Mouse (Mus musculus): ENCODE measurements around the gene Fbxw9. TPM values are rescaled to one million over a fixed set of nuclear protein-coding genes. Genes with fewer than 3 reads are reported as not detected.

Fbxw9 gene
- polyA plus RNA-seq, 1 experiment from 2014 or later: 34.8 TPM

GRCm38 (mm10) chr8:85072364-85072929 lies 12.6 kb downstream of the Fbxw9 start:
- 0 out of 2 replicates have a peak, but pooled peaks have one; percentile 8 for TF ChIP-seq EP300 (IDR thresholded peaks at IDR 0.05)
- TF ChIP-seq CTCF (IDR thresholded peaks at IDR 0.05): no peak

DNA sequence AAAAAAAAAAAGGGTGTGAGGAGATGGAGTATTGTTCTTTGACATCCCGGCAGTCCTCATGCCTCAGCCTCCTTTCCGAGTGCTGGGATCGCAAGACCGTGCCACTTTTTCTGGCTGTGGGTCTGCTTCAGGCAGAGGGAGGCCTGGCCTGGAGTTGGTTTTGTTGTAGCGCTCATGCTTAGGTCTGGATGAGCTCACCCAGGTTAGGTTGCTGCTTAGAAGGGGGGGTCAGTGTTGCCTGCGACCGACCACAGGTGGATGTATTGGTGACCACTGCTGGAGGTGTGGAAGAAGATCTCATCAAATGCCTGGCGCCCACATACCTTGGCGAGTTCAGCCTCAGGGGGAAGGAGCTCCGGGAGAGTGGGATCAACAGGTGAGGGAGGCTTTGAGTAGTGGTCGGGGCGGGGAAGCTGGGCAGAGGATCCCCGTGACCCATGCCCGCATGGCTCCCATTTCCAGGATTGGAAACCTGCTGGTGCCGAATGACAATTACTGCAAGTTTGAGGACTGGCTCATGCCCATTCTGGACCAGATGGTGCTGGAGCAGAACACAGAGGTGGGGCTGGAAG lies 13.3 kb downstream of the Fbxw9 start:
- TF ChIP-seq EP300 (IDR thresholded peaks at IDR 0.05) (no peak), CTCF (IDR thresholded peaks at IDR 0.05) (no peak)
- DNase-seq (ENCODE audit: low spot score): no peak
- no peak overlapping the region for H3K27ac ChIP-seq (ENCODE audit: low read length)
- no peaks in the 10 kb centered on the region; the same call in 1 of the 2 replicates for H3K4me1 ChIP-seq (ENCODE audit: insufficient read depth, low read depth, low read length)
- H3K4me3 ChIP-seq (ENCODE audit: low read depth, low read length): no peak overlapping the region
- no peaks in the 10 kb centered on the region for H3K36me3 ChIP-seq (ENCODE audit: insufficient read depth, low read length)
- H3K27me3 ChIP-seq (replicated peaks; ENCODE audit: insufficient read depth, low read length): no peaks in the 10 kb centered on the region
- ATAC-seq: no peak
- WGBS: 90% methylated on average over 15 of the region's 15 CpGs
- H3K9ac ChIP-seq (replicated peaks; ENCODE audit: low read depth): no peak overlapping the region
- H3K9me3 ChIP-seq (ENCODE audit: low read length): no peaks in the 10 kb centered on the region
- no peak overlapping the region for H3K4me2 ChIP-seq (replicated peaks; ENCODE audit: low read depth, low read length)

More at GRCm38 (mm10) chr8:85072364-85072929, 12.6 kb downstream of the Fbxw9 start:
- no peaks in the 10 kb centered on the region for H3K27me3 ChIP-seq (replicated peaks; ENCODE audit: insufficient read depth, low read length)
- peak overlapping the region; percentile 85 for H3K9ac ChIP-seq (replicated peaks; ENCODE audit: low read depth)
- H3K4me1 ChIP-seq (ENCODE audit: insufficient read depth, low read depth, low read length): no peaks in the 10 kb centered on the region; the same call in 1 of the 2 replicates
- H3K27ac ChIP-seq (ENCODE audit: low read length): peak overlapping the region; percentile 97; the same call in 1 of the 2 replicates
- 29% methylated on average over 9 of the region's 9 CpGs for WGBS
- H3K9me3 ChIP-seq (ENCODE audit: low read length): no peaks in the 10 kb centered on the region
- DNase-seq (ENCODE audit: low spot score) (no peak), ATAC-seq (no peak)
- peak overlapping the region; percentile 69 for H3K4me2 ChIP-seq (replicated peaks; ENCODE audit: low read depth, low read length)
- no peaks in the 10 kb centered on the region for H3K36me3 ChIP-seq (ENCODE audit: insufficient read depth, low read length)
- H3K4me3 ChIP-seq (ENCODE audit: low read depth, low read length): peak overlapping the region; percentile 97

DNA sequence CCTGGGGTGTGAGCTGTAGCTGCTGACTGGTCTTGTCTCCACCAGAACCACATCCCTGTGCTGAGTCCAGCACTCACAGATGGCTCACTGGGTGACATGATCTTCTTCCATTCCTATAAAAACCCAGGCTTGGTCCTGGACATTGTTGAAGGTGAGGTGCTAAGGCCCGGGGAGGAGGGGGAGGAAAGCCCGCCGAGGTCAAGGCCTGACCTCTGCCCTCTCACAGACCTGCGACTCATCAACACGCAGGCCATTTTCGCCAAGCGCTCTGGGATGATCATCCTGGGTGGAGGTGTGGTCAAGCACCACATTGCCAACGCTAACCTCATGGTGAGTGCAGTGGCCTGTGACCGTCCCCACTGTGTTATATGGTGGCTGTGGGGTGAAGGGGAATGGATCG lies 14.3 kb downstream of the Fbxw9 start:
- no peaks in the 10 kb centered on the region for H3K27me3 ChIP-seq (replicated peaks; ENCODE audit: insufficient read depth, low read length)
- H3K4me3 ChIP-seq (ENCODE audit: low read depth, low read length): no peak overlapping the region
- no peak overlapping the region for H3K27ac ChIP-seq (ENCODE audit: low read length)
- ATAC-seq: no peak
- no peak for TF ChIP-seq CTCF (IDR thresholded peaks at IDR 0.05)
- no peak for TF ChIP-seq EP300 (IDR thresholded peaks at IDR 0.05)
- H3K9ac ChIP-seq (replicated peaks; ENCODE audit: low read depth): no peak overlapping the region
- H3K36me3 ChIP-seq (ENCODE audit: insufficient read depth, low read length): no peaks in the 10 kb centered on the region
- no peaks in the 10 kb centered on the region; the same call in 1 of the 2 replicates for H3K4me1 ChIP-seq (ENCODE audit: insufficient read depth, low read depth, low read length)
- DNase-seq (ENCODE audit: low spot score): no peak
- H3K4me2 ChIP-seq (replicated peaks; ENCODE audit: low read depth, low read length): no peak overlapping the region
- WGBS: 85% methylated on average over 10 of the region's 10 CpGs
- H3K9me3 ChIP-seq (ENCODE audit: low read length): no peaks in the 10 kb centered on the region

DNA sequence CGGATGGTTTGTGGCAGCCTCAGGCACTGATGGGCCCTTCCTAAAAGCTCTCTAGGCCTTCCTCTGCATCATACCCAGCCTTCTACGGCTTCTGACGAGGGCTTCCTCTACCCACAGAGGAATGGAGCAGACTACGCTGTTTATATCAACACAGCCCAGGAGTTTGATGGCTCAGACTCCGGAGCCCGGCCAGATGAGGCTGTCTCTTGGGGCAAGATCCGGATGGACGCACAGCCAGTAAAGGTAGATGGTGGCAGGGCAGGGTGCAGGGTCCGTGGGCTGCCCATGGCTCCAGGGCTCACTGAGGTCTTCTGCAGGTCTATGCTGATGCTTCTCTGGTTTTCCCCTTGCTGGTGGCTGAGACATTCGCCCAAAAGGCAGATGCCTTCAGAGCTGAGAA lies 14.8 kb downstream of the Fbxw9 start:
- Histone ChIP-seq H3K27ac (ENCODE audit: low read length) (no peak overlapping the region), H3K4me1 (ENCODE audit: insufficient read depth, low read depth, low read length) (no peaks in the 10 kb centered on the region; the same call in 1 of the 2 replicates), H3K4me3 (ENCODE audit: low read depth, low read length) (no peak overlapping the region), H3K9ac (replicated peaks; ENCODE audit: low read depth) (no peak overlapping the region), H3K4me2 (replicated peaks; ENCODE audit: low read depth, low read length) (no peak overlapping the region), H3K9me3 (ENCODE audit: low read length) (no peaks in the 10 kb centered on the region), H3K27me3 (replicated peaks; ENCODE audit: insufficient read depth, low read length) (no peaks in the 10 kb centered on the region), H3K36me3 (ENCODE audit: insufficient read depth, low read length) (no peaks in the 10 kb centered on the region)
- WGBS: 92% methylated on average over 10 of the region's 10 CpGs
- DNase-seq (ENCODE audit: low spot score) (no peak), ATAC-seq (no peak)
- TF ChIP-seq EP300 (IDR thresholded peaks at IDR 0.05) (no peak), CTCF (IDR thresholded peaks at IDR 0.05) (no peak)

DNA sequence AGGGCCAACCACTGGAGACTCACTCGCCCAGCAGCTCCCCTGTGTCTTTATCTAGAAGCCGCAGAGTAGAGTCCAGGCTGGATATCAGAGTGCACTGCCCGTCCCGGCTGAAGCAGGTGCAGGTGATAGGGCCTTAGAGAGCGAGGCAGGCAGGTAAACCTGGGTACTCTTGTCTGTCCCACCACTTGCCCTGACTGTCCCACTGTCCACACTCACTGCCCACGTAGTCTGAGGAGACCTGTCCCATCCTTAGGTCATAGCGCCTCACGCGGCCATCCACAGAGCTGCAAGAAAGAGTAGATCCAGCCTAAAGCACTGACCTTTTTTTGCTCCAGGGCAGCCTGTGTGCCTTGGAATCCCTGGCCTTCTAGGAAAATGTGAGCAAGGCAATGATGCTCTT lies 16.1 kb downstream of the Fbxw9 start:
- Histone ChIP-seq H3K27me3 (replicated peaks; ENCODE audit: insufficient read depth, low read length) (no peaks in the 10 kb centered on the region), H3K4me1 (ENCODE audit: insufficient read depth, low read depth, low read length) (no peaks in the 10 kb centered on the region; the same call in 1 of the 2 replicates), H3K36me3 (ENCODE audit: insufficient read depth, low read length) (no peaks in the 10 kb centered on the region), H3K27ac (ENCODE audit: low read length) (no peak overlapping the region), H3K4me3 (ENCODE audit: low read depth, low read length) (no peak overlapping the region), H3K9me3 (ENCODE audit: low read length) (no peaks in the 10 kb centered on the region), H3K4me2 (replicated peaks; ENCODE audit: low read depth, low read length) (no peak overlapping the region), H3K9ac (replicated peaks; ENCODE audit: low read depth) (no peak overlapping the region)
- DNase-seq (ENCODE audit: low spot score) (no peak), ATAC-seq (no peak)
- TF ChIP-seq CTCF (IDR thresholded peaks at IDR 0.05): peak; percentile 68
- no peak for TF ChIP-seq EP300 (IDR thresholded peaks at IDR 0.05)
- 72% methylated on average over 9 of the region's 9 CpGs for WGBS

- Histone ChIP-seq H3K27ac (ENCODE audit: low read length) (no peak overlapping the region), H3K4me1 (ENCODE audit: insufficient read depth, low read depth, low read length) (peaks cover 4% of the 10 kb centered on the region), H3K4me2 (replicated peaks; ENCODE audit: low read depth, low read length) (no peak overlapping the region), H3K9me3 (ENCODE audit: low read length) (no peaks in the 10 kb centered on the region), H3K36me3 (ENCODE audit: insufficient read depth, low read length) (no peaks in the 10 kb centered on the region), H3K9ac (replicated peaks; ENCODE audit: low read depth) (no peak overlapping the region), H3K27me3 (replicated peaks; ENCODE audit: insufficient read depth, low read length) (no peaks in the 10 kb centered on the region), H3K4me3 (ENCODE audit: low read depth, low read length) (no peak overlapping the region)
- DNase-seq (ENCODE audit: low spot score) (peak; percentile 92), ATAC-seq (peak; percentile 60)
- 4% methylated on average over 2 of the region's 2 CpGs for WGBS
- TF ChIP-seq CTCF (IDR thresholded peaks at IDR 0.05): peak; percentile 99
- TF ChIP-seq EP300 (IDR thresholded peaks at IDR 0.05): no peak
Observed at GRCm38 (mm10) chr8:85076993-85077392, 17.1 kb downstream of the Fbxw9 start.

All from lung, postnatal 0 days (tissue).